Mouse (Mus musculus) kidney, postnatal 10 days (tissue): Measurements from ENCODE around the gene Klf9.

Source experiments
- DNase-seq: peaks from one replicate; pipeline ENCODE4 v3.0.0; 2021; ENCODE audit warnings: mixed read lengths

Gene Klf9

GRCm38 (mm10) chr19:23140689-23141317, at the start of gene Klf9:
Gene Klf9 (plus strand): TSS chr19:23141226.
- peak; percentile 96 for DNase-seq

GRCm38 (mm10) chr19:23091586-23091985, 49.4 kb upstream of the Klf9 start:
- no peak for DNase-seq

- no peak for DNase-seq
These were observed 47.5 kb upstream of the Klf9 start for GRCm38 (mm10) chr19:23093548-23093947.

GRCm38 (mm10) chr19:23094906-23095305, 46.1 kb upstream of the Klf9 start:
- DNase-seq, result no peak

GRCm38 (mm10) chr19:23106859-23107258, 34.2 kb upstream of the Klf9 start:
- DNase-seq, result no peak

GRCm38 (mm10) chr19:23107335-23107734, 33.7 kb upstream of the Klf9 start:
- DNase-seq, result no peak

- no peak for DNase-seq
These were observed 19.2 kb upstream of the Klf9 start for GRCm38 (mm10) chr19:23121875-23122274.

GRCm38 (mm10) chr19:23124023-23124550, 16.9 kb upstream of the Klf9 start:
- no peak for DNase-seq

- DNase-seq, result peak; percentile 18
These were observed 15.5 kb upstream of the Klf9 start for GRCm38 (mm10) chr19:23125227-23126150.

GRCm38 (mm10) chr19:23129908-23130307, 11.1 kb upstream of the Klf9 start:
- no peak for DNase-seq

- DNase-seq, result no peak
These were observed 8.9 kb upstream of the Klf9 start for GRCm38 (mm10) chr19:23132106-23132635.

GRCm38 (mm10) chr19:23132720-23133426, 8.2 kb upstream of the Klf9 start:
- DNase-seq, result peak; percentile 80

- DNase-seq, result peak; percentile 43
These were observed 7.5 kb upstream of the Klf9 start for GRCm38 (mm10) chr19:23133427-23134094.

GRCm38 (mm10) chr19:23134095-23134440, 7.0 kb upstream of the Klf9 start:
- peak; percentile 83 for DNase-seq

- peak; percentile 95 for DNase-seq
These were observed 6.4 kb upstream of the Klf9 start for GRCm38 (mm10) chr19:23134441-23135301.

- DNase-seq, result peak; percentile 93
These were observed 5.5 kb upstream of the Klf9 start for GRCm38 (mm10) chr19:23135349-23136201.

GRCm38 (mm10) chr19:23136202-23136850, 4.7 kb upstream of the Klf9 start:
- peak; percentile 83 for DNase-seq

- no peak for DNase-seq
These were observed 3.7 kb upstream of the Klf9 start for GRCm38 (mm10) chr19:23137295-23137694.

GRCm38 (mm10) chr19:23139756-23140470, 1.1 kb upstream of the Klf9 start:
- no peak for DNase-seq
